In genomic region chr7:138196139-138196538, GRCm38 (mm10) we compare ENCODE assay signal across 27 mouse cellular contexts.
"Had no signal": no experiment of that assay in that cellular context is flagged by ENCODE, and none has a peak within 500 bp of the region (broad histone marks: within the 10 kb centered on the region; RNA-seq: fewer than 3 reads in every experiment).

No protein-coding gene starts in this region.

- H3K27ac ChIP-seq: gastrocnemius, adult 2 months; heart, embryonic 10.5 days; hindbrain, embryonic 10.5 days; hindbrain, embryonic 12.5 days; hindbrain, embryonic 14.5 days; intestine, embryonic 15.5 days; layer of hippocampus, adult 2 months; limb, embryonic 13.5 days; limb, embryonic 15.5 days; liver, embryonic 13.5 days had no signal

- DNase-seq: gastrocnemius, adult 2 months; gastrocnemius, postnatal 14 days; gastrocnemius, postnatal 36 days; heart, adult 18-20 months; heart, postnatal 10 days; heart, postnatal 4 days; kidney, adult 18-20 months; kidney, adult 8-10 months; kidney, postnatal 10 days; kidney, postnatal 25 days; kidney, postnatal 4 days; layer of hippocampus, adult 9-11 months; layer of hippocampus, postnatal 36 days; left cerebral cortex, postnatal 4 days; liver, embryonic 13.5 days had no signal

- H3K4me2 ChIP-seq: heart, embryonic 12.5 days; hindbrain, embryonic 12.5 days; hindbrain, embryonic 14.5 days; intestine, embryonic 15.5 days; limb, embryonic 13.5 days; limb, embryonic 15.5 days; liver, embryonic 13.5 days had no signal

- H3K9ac ChIP-seq: heart, embryonic 12.5 days; hindbrain, embryonic 12.5 days; hindbrain, embryonic 14.5 days; intestine, embryonic 15.5 days; limb, embryonic 13.5 days; limb, embryonic 15.5 days; liver, embryonic 13.5 days had no signal

- H3K36me3 ChIP-seq: heart, embryonic 10.5 days; heart, embryonic 12.5 days; hindbrain, embryonic 10.5 days; hindbrain, embryonic 12.5 days; intestine, embryonic 15.5 days; limb, embryonic 13.5 days; limb, embryonic 15.5 days; liver, embryonic 13.5 days had no signal

- H3K9me3 ChIP-seq: heart, embryonic 10.5 days; heart, embryonic 12.5 days; hindbrain, embryonic 10.5 days; hindbrain, embryonic 12.5 days; intestine, embryonic 15.5 days; limb, embryonic 13.5 days; limb, embryonic 15.5 days; liver, embryonic 13.5 days had no signal

- H3K27me3 ChIP-seq: hindbrain, embryonic 12.5 days; intestine, embryonic 15.5 days; limb, embryonic 15.5 days; liver, embryonic 13.5 days had no signal

- ATAC-seq: hindbrain, embryonic 16.5 days; inflammation-experienced regulatory T-cells, adult 6 months; intestine, embryonic 15.5 days; intestine, postnatal 0 days had no signal

- H3K4me1 ChIP-seq: heart, embryonic 10.5 days; heart, embryonic 12.5 days; hindbrain, embryonic 10.5 days; hindbrain, embryonic 12.5 days; intestine, embryonic 15.5 days; liver, embryonic 13.5 days had no signal

- H3K4me3 ChIP-seq: gastrocnemius, adult 2 months; heart, embryonic 10.5 days; heart, embryonic 12.5 days; hindbrain, embryonic 10.5 days; hindbrain, embryonic 12.5 days; intestine, embryonic 15.5 days; layer of hippocampus, adult 2 months; limb, embryonic 13.5 days; limb, embryonic 15.5 days; liver, embryonic 13.5 days had no signal
